Mouse (Mus musculus) liver, adult 2 months (tissue): Measurements from ENCODE around the gene Stk4.

Experiments
- CTCF ChIP-seq: fragments of 200-500 bp; IDR thresholded peaks from 2 replicates; pipeline ENCODE4 v1.5.1; 2011; ENCODE audit warnings: low read depth, low read length, control low read depth
- POLR2A ChIP-seq: fragments of 200-500 bp; IDR thresholded peaks from 2 replicates; pipeline ENCODE4 v1.6.1; 2011; ENCODE audit warnings: low read length, control low read depth; ENCODE audit not compliant: insufficient read depth; ENCODE audit errors: extremely low read depth

DNA sequence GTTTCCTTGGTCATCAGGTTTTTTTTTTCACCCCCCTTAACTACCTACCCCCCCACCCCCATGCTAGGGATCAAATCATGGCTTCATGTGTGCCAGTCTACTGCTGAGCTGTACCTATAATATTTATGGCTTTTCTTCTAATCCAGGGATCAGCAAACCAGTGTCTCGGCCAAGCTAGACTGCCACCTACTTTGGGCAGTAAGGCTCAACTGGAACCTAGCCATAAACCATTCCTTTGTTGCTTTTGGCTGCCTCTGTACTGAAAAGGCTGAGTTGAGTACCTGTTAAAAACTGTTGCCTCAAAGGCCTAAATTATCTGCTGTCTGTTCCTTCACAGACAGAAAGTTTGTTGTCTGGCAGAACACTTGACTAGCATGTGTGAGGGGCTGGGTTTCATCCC, 31.8 kb downstream of the Stk4 start:
- TF ChIP-seq CTCF (no peak), POLR2A (no peak)
